Mouse (Mus musculus) C3H10T1/2 (cell line): ENCODE results near the gene Plcxd3. TPM values are rescaled to one million over a fixed set of nuclear protein-coding genes. Genes with fewer than 3 reads are reported as not detected.

Experiments
- polyA plus RNA-seq, 2 experiments: library from polyadenylated mRNA; unstranded; fragments of >200 nt; fragmentation: generic; extraction: Trizol; gene quantifications; one replicate each; pipeline ENCODE4 v1.2.1; 2012; ENCODE audit warnings: missing spikeins in 2 of 2

Plcxd3 gene
- not detected for polyA plus RNA-seq

GRCm38 (mm10) chr15:4375423-4376220 is at the start of gene Plcxd3:
TSS of gene Plcxd3 (plus strand) at chr15:4375491.

